Mouse (Mus musculus): ENCODE results near the gene BC048403. TPM values are rescaled to one million over a fixed set of nuclear protein-coding genes. Genes with fewer than 3 reads are reported as not detected.

The BC048403 gene
- total and polyA plus RNA-seq, 3 experiments = 2.7 to 11.6 TPM; not detected in 1

DNA sequence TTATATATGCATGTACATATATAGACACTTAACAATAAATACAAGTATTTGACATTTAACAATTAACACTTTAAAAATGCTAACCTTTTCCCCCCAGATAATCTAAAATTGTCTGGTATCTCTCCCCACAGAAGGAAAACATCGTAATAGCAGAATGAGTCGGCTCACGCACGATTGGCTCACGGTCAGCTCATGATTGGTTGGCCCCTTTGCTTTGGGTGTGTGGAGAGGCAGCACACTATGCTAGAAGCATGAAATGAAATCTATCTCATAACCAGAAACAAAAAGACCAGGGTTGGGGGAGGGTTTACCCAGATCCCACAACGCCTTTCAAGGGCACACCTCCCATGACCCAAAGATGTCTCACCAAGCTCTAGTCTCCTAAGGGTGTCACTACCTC is 34.9 kb upstream of the BC048403 start:
- peak; percentile 17 for DNase-seq (ENCODE audit: low read depth, low spot score)
- TF ChIP-seq USF2 (IDR thresholded peaks at IDR 0.05; ENCODE audit: borderline replicate concordance in 1 of 2, insufficient read depth in 1 of 2, low read depth in 1 of 2, low read length in 2 of 2) = no peak
- TF ChIP-seq UBTF (IDR thresholded peaks at IDR 0.05; ENCODE audit: borderline replicate concordance, insufficient read depth, low read depth, low read length) = no peak
- peak in 1 of 2 experiments; percentile 18; a peak in 1 of 4 replicates for TF ChIP-seq EP300 (IDR thresholded peaks at IDR 0.05; ENCODE audit: low read depth in 1 of 2, low read length in 2 of 2)
- no peak for TF ChIP-seq MEF2A (IDR thresholded peaks at IDR 0.05; ENCODE audit: extremely low read depth, insufficient replicate concordance, low read depth, low read length, poor library complexity, severe bottlenecking)
- no peak for TF ChIP-seq USF1 (IDR thresholded peaks at IDR 0.05; ENCODE audit: low read depth, low read length)
- TF ChIP-seq KAT2A (conservative IDR thresholded peaks at IDR 0.05; ENCODE audit: low read depth, low read length) = no peak
- no peak for TF ChIP-seq ZNF384 (IDR thresholded peaks at IDR 0.05; ENCODE audit: low read depth, low read length)
- no peak for TF ChIP-seq TAL1 (IDR thresholded peaks at IDR 0.05; ENCODE audit: low read length)

DNA sequence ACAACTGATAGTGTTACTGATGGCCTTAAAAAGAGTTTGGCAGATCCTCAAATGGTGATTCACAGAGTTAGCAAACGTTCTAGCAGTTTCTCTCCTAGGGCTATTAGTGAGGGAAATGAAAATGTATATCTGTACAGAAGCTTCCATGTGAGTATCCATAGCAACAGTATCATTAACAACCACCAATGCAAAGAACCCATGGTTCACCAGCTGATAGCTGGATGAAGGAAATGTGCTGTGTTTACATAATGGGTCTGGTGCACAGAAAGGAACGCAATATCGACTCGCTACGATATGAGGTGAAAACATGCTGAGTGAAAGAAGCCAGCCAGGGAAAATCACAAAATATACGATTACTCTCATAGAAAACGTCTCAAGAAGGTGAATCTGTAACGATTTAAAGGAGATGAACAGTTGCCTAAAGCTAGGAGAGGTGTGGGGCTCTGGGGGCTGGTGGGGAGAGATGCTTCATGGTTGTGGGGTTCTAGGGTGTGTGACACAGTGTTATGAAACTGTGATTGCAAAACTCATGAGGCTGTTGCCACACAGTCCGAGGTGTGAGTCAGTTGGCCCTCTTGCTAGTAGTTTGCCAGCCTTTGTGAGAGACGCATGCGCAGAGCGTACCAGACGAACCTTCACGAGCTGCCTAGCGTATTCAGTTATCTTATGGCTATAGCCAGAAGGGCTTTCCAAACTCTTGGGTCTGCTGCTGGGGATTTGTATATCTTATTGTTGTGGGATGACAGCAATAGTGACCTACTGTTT is 34.2 kb upstream of the BC048403 start:
- Histone ChIP-seq H3K36me3 (ENCODE audit: control insufficient read depth in 1 of 2, insufficient read depth in 2 of 2, low read length in 2 of 2) (0 out of 4 replicates have a peak, but pooled peaks cover 0 to 2% of the 10 kb centered on the region in 2 experiments), H3K4me1 (ENCODE audit: control insufficient read depth in 1 of 2, insufficient read depth in 2 of 2, low read length in 2 of 2) (peaks cover 0 to 4% of the 10 kb centered on the region in 2 experiments; a peak in 2 of 4 replicates), H3K4me3 (ENCODE audit: control insufficient read depth in 1 of 2, insufficient read depth in 1 of 2, low read depth in 2 of 2, low read length in 2 of 2) (no peak overlapping the region), H3K9me3 (replicated peaks; ENCODE audit: insufficient read depth, low read length) (no peaks in the 10 kb centered on the region), H3K9ac (ENCODE audit: control insufficient read depth, low read depth, low read length, poor library complexity, severe bottlenecking) (no peak overlapping the region), H3K79me2 (ENCODE audit: control insufficient read depth, insufficient read depth, low read length, poor library complexity) (no peaks in the 10 kb centered on the region), H3K27ac (ENCODE audit: control insufficient read depth, low read depth, low read length) (no peak overlapping the region), H3K27me3 (ENCODE audit: control insufficient read depth in 1 of 2, insufficient read depth in 2 of 2, low read length in 2 of 2) (no peaks in the 10 kb centered on the region)
- DNase-seq (ENCODE audit: low read depth, low spot score) = peak; percentile 19
- TF ChIP-seq HCFC1 (IDR thresholded peaks at IDR 0.05; ENCODE audit: low read depth, low read length) = no peak
- TF ChIP-seq ZC3H11A (IDR thresholded peaks at IDR 0.05; ENCODE audit: low read depth, low read length) = no peak
- no peak for TF ChIP-seq MYC (IDR thresholded peaks at IDR 0.05; ENCODE audit: low read depth, low read length)
- TF ChIP-seq EP300 (IDR thresholded peaks at IDR 0.05; ENCODE audit: low read depth in 1 of 2, low read length in 2 of 2) = no peak
- no peak for TF ChIP-seq TBP (IDR thresholded peaks at IDR 0.05; ENCODE audit: low read depth, low read length)
- TF ChIP-seq POLR2AphosphoS2 (IDR thresholded peaks at IDR 0.05; ENCODE audit: low read length) = no peak
- TF ChIP-seq GABPA (IDR thresholded peaks at IDR 0.05; ENCODE audit: low read depth, low read length) = no peak

More for the DNA sequence above, 34.9 kb upstream of the BC048403 start:
- Histone ChIP-seq H3K9me3 (replicated peaks; ENCODE audit: insufficient read depth, low read length) (no peaks in the 10 kb centered on the region), H3K9ac (ENCODE audit: control insufficient read depth, low read depth, low read length, poor library complexity, severe bottlenecking) (no peak overlapping the region), H3K4me1 (ENCODE audit: control insufficient read depth in 1 of 2, insufficient read depth in 2 of 2, low read length in 2 of 2) (peaks cover 0 to 4% of the 10 kb centered on the region in 2 experiments; a peak in 2 of 4 replicates), H3K36me3 (ENCODE audit: control insufficient read depth in 1 of 2, insufficient read depth in 2 of 2, low read length in 2 of 2) (0 out of 4 replicates have a peak, but pooled peaks cover 0 to 2% of the 10 kb centered on the region in 2 experiments), H3K79me2 (ENCODE audit: control insufficient read depth, insufficient read depth, low read length, poor library complexity) (no peaks in the 10 kb centered on the region), H3K4me3 (ENCODE audit: control insufficient read depth in 1 of 2, insufficient read depth in 1 of 2, low read depth in 2 of 2, low read length in 2 of 2) (no peak overlapping the region), H3K27ac (ENCODE audit: control insufficient read depth, low read depth, low read length) (no peak overlapping the region), H3K27me3 (ENCODE audit: control insufficient read depth in 1 of 2, insufficient read depth in 2 of 2, low read length in 2 of 2) (no peaks in the 10 kb centered on the region)

Data from MEL (cell line).